Mouse (Mus musculus): Measurements from ENCODE around the gene Mrpl45.
A peak's percentile ranks its signal among the peaks of the same experiment; 100 is the strongest.

Mrpl45 gene

DNA sequence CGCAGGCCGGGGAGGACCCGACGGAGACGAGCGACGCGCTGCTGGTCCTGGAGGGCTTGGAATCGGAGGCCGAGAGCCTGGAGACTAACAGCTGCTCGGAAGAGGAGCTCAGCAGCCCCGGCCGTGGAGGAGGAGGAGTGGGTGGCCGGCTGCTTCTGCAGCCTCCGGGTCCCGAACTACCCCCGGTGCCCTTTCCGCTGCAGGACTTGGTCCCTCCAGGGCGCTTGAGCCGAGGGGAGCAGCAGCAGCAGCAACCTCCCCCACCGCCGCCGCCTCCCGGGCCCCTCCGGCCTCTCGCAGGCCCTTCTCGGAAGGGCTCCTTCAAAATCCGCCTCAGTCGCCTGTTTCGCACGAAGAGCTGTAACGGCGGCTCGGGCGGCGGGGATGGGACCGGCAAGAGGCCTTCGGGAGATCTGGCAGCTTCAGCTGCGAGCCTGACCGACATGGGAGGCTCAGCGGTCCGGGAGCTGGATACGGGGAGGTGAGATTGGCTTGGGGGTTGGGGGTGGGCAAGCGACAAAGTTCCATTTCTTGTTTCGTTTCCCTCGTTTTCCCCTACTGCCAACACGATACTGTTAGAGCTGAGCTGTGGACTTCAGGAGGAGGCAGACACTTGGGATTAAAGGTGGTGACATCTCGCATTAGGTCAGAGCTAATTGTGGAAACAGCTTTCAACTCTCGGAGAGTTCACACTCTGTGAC, 47.6 kb downstream of the Mrpl45 start:
- DNase-seq (ENCODE audit: low spot score in 2 of 2), result peak in 1 of 2 experiments; percentile 25

DNA sequence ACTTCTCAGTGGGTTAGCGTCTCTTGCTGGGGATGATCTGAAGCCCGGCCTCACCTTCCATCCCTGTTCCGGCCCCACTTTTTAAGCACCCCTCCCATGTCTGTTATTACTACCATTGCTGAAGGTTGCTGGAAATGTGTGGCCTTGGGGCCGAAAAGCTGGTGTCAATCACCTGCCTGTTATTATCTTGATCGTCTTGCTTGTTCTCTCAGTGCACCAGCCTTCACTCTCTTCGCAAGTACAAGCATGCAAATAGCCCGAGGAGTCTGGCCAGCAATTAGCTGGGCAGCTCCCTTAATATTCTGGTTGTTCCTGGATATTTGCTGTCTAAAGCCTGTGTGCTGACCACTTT, 48.1 kb downstream of the Mrpl45 start:
- no peak for DNase-seq (ENCODE audit: low spot score in 2 of 2)

DNA sequence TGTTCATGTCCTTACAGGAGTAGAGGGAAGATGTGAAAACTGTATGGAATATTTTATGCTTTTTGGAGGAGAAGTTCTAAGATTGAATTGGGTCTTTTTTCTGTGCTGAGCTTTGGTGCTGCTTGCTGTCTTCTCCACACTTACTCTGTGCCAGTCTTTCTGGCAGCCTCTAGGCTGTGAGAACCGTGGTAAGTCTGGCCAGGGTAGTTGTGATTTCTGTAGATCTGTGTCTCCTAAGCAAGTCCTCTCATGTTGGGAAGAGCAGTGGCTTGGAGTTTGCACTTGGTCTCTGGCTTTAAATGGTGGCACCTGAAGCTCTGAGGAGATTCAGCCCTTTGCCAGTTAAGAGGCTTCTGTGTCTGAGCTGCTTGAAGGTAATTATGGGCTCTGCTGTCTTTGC, 50.0 kb downstream of the Mrpl45 start:
- no peak for DNase-seq (ENCODE audit: low spot score in 2 of 2)

DNA sequence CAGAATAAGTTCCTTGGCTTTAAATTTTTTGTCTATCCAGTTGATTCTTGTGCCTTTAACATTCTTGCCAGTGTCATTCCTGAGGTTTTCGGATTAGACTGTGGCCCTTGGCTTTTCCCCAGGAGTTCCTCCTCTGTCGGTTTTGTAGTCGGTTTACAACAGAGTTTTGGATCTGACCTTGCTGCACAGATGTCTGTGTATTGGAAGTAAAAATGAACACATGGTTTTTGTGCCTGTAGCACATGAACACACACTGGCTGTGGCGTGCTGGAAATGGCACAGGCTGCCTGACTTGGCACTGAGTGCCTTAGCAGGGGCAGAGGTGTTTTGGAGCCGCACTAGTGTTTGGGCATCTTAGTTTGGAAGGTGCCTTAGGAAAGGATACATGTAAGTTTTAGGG, 53.0 kb downstream of the Mrpl45 start:
- no peak for DNase-seq (ENCODE audit: low spot score in 2 of 2)

DNA sequence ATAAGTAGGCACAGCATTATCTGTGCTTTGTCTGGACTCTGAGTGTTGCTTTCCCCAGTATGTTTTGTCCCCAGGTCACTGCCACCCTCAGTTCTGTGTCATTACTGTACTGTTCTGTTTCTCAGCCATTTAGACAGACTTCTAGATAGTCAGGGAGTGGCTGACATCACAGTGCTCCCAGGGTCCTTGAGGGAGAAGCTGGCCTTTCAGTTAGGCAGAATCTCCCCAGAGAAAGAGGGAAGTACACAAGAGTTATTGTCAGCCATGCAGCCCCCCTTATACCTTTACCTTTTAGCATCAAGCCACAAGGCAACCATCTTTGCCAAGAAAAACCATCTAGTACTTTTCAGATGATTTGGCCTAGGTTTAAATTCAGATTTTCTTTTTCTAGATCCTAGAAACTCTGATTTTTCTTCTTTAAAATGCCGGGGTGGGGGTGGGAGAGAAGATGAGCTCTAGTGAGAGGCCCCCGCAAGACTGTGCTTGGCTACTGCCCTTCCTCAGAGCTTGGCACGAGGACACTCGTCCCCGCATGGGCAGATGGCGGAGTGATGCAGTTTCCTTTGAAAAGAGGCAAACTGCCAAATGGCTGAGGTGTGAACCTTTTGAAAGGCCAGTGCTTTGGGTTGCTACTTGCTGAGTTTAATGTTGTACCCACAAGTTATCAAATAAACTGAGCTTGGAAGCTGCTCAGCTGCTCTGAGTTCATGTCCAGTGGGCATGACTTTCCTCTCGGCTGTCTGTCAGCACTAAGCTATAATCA, 55.0 kb downstream of the Mrpl45 start:
- peak in 1 of 2 experiments; percentile 42 for DNase-seq (ENCODE audit: low spot score in 2 of 2)

DNA sequence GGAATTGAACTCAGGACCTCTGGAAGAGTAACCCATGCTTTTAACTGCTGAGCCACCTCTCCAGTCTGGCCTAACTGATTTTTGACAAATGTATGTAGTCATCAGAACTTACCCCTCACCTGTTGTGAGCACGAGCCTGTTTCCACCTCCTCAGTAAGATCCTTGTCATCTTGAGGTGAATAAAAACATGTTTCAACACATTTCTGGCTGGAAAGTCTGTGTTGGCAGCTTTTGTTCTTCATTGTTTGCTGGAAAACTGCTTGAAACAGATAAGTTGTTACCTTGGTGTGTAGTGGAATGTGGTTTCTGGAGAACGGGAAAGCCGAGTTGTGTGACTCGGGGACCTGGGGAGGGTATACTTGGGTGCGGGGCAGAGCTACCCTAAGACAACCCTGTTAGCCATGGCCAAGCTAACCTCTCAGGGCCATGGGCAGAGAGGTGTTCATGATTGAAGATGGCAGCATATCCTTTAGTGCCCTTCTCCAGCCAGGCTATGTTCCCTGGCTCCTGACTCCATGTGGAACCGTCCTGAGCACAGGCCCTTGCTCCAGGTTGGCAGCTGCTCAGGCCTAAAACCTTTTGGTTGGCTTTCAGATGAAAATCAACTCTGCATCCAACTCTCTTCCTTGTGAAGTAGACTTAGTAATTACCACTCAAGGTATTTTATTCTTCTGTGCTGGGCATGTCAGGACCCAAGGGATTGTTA, 56.8 kb downstream of the Mrpl45 start:
- DNase-seq (ENCODE audit: low spot score in 2 of 2), result no peak

DNA sequence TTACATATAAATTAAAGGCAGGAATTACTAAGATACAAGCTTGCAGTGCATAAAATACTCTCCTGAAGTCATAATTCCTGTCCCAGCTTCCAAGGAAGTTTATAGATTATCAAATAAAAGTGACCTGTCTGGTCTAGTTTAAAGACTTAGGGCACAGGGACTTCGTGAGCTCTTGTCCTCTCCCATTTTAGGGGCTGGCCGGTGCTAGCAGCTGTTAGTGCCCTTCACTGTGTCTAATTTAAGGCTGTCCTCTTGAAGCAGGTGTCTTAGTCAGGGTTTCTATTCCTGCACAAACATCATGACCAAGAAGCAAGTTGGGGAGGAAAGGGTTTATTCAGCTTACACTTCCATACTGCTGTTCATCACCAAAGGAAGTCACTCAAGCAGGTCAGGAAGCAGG, 57.9 kb downstream of the Mrpl45 start:
- no peak for DNase-seq (ENCODE audit: low spot score in 2 of 2)

Data from frontal cortex, postnatal 25 days (tissue).